ENCODE assay signal across 34 mouse cellular contexts in genomic region chr1:71263532-71263931, GRCm38 (mm10).
"Had no signal": no experiment of that assay in that cellular context is flagged by ENCODE, and none has a peak within 500 bp of the region (broad histone marks: within the 10 kb centered on the region; RNA-seq: fewer than 3 reads in every experiment).

No protein-coding gene starts in this region.

- H3K27me3 ChIP-seq: heart, embryonic 12.5 days; heart, embryonic 13.5 days; heart, embryonic 15.5 days; hindbrain, embryonic 12.5 days; hindbrain, embryonic 13.5 days; hindbrain, embryonic 15.5 days; intestine, embryonic 15.5 days; kidney, embryonic 15.5 days had no signal

- DNase-seq: heart, postnatal 10 days; heart, postnatal 14 days; heart, postnatal 36 days; heart, postnatal 4 days; kidney, adult 11 months; kidney, adult 18-20 months; kidney, adult 2 months; kidney, adult 8-10 months; kidney, adult 9 months; kidney, postnatal 10 days; kidney, postnatal 14 days; kidney, postnatal 25 days; kidney, postnatal 36 days; kidney, postnatal 4 days; layer of hippocampus, adult 9-11 months; layer of hippocampus, postnatal 36 days had no signal

- H3K4me2 ChIP-seq: heart, embryonic 11.5 days; heart, embryonic 12.5 days; heart, embryonic 13.5 days; heart, embryonic 15.5 days; hindbrain, embryonic 12.5 days; hindbrain, embryonic 13.5 days; hindbrain, embryonic 15.5 days; intestine, embryonic 15.5 days; kidney, embryonic 15.5 days had no signal

- H3K9me3 ChIP-seq: heart, embryonic 12.5 days; heart, embryonic 13.5 days; heart, embryonic 15.5 days; hindbrain, embryonic 10.5 days; hindbrain, embryonic 12.5 days; hindbrain, embryonic 13.5 days; hindbrain, embryonic 15.5 days; intestine, embryonic 15.5 days; kidney, embryonic 15.5 days had no signal

- H3K36me3 ChIP-seq: heart, embryonic 12.5 days; heart, embryonic 13.5 days; heart, embryonic 15.5 days; hindbrain, embryonic 10.5 days; hindbrain, embryonic 12.5 days; hindbrain, embryonic 13.5 days; hindbrain, embryonic 15.5 days; intestine, embryonic 15.5 days; kidney, embryonic 15.5 days had no signal

- H3K4me1 ChIP-seq: heart, embryonic 15.5 days; hindbrain, embryonic 10.5 days; hindbrain, embryonic 12.5 days; hindbrain, embryonic 13.5 days; hindbrain, embryonic 15.5 days; intestine, embryonic 15.5 days; kidney, embryonic 15.5 days had no signal

- H3K9ac ChIP-seq: heart, embryonic 12.5 days; heart, embryonic 13.5 days; heart, embryonic 15.5 days; hindbrain, embryonic 12.5 days; hindbrain, embryonic 13.5 days; hindbrain, embryonic 15.5 days; intestine, embryonic 15.5 days; kidney, embryonic 15.5 days had no signal

- ATAC-seq: hindbrain, embryonic 16.5 days; hindbrain, postnatal 0 days; inflammation-experienced regulatory T-cells, adult 6 months; intestine, embryonic 15.5 days; intestine, embryonic 16.5 days; intestine, postnatal 0 days had no signal

- H3K27ac ChIP-seq: heart, embryonic 13.5 days; heart, embryonic 15.5 days; hindbrain, embryonic 10.5 days; hindbrain, embryonic 12.5 days; hindbrain, embryonic 13.5 days; hindbrain, embryonic 15.5 days; hindbrain, postnatal 0 days; intestine, embryonic 15.5 days; kidney, embryonic 15.5 days; kidney, postnatal 0 days; layer of hippocampus, adult 2 months; left cerebral cortex, adult 2 months had no signal

- H3K4me3 ChIP-seq: heart, embryonic 12.5 days; heart, embryonic 13.5 days; heart, embryonic 15.5 days; hindbrain, embryonic 10.5 days; hindbrain, embryonic 12.5 days; hindbrain, embryonic 13.5 days; hindbrain, embryonic 15.5 days; intestine, embryonic 15.5 days; kidney, embryonic 15.5 days; layer of hippocampus, adult 2 months; left cerebral cortex, adult 2 months had no signal
